In genomic region chr11:102015472-102015871, GRCm38 (mm10) we compare ENCODE assay signal across 29 mouse cellular contexts. TPM values are rescaled to one million over a fixed set of nuclear protein-coding genes. Genes with fewer than 3 reads are reported as not detected.
A peak's percentile ranks its signal among the peaks of the same experiment; 100 is the strongest.
DNase-seq lines count a peak whose midpoint lies in the region; ATAC-seq and TF ChIP-seq lines count a peak whose summit lies in the region.
"Had no signal": no experiment of that assay in that cellular context is flagged by ENCODE, and none has a peak within 500 bp of the region (broad histone marks: within the 10 kb centered on the region; RNA-seq: fewer than 3 reads in every experiment).

No protein-coding gene starts in this region.

- dilution Hi-C loops in CH12.LX (cut with MboI; ENCODE audit: extremely low pct_ligation_motif_present, extremely low pct_unique_long_range_greater_than_20kb, low sequenced_read_pairs) = no loop called here

- H3K4me3 ChIP-seq in hindbrain, embryonic 10.5 days = no peak overlapping the region
- H3K4me3 ChIP-seq in hindbrain, postnatal 0 days (ENCODE audit: low read length) = no peak overlapping the region
- no peak overlapping the region for H3K4me3 ChIP-seq in midbrain, embryonic 10.5 days
- H3K4me3 ChIP-seq in midbrain, embryonic 14.5 days (replicated peaks; ENCODE audit: low read depth, low read length) = no peak overlapping the region
- no peak overlapping the region for H3K4me3 ChIP-seq in CH12.LX (replicated peaks in 1 of 3; ENCODE audit: low read depth in 2 of 3, low read length in 2 of 3, poor library complexity in 1 of 3)
- H3K4me3 ChIP-seq: embryonic facial prominence, embryonic 15.5 days; heart, embryonic 15.5 days; neural tube, embryonic 15.5 days had no signal

- no peak for TF ChIP-seq RAD21 in CH12.LX (IDR thresholded peaks at IDR 0.05; ENCODE audit: low read depth, low read length)

- H3K4me2 ChIP-seq in hindbrain, postnatal 0 days (ENCODE audit: low read depth, low read length) = no peak overlapping the region
- H3K4me2 ChIP-seq in midbrain, embryonic 14.5 days (ENCODE audit: low read length) = no peak overlapping the region
- no peak overlapping the region for H3K4me2 ChIP-seq in CH12.LX (ENCODE audit: insufficient read depth, low read depth, poor library complexity, severe bottlenecking)
- H3K4me2 ChIP-seq: embryonic facial prominence, embryonic 15.5 days; heart, embryonic 15.5 days; neural tube, embryonic 15.5 days had no signal

- peaks cover 18% of the 10 kb centered on the region for H3K4me1 ChIP-seq in hindbrain, embryonic 10.5 days (replicated peaks)
- H3K4me1 ChIP-seq in hindbrain, postnatal 0 days (ENCODE audit: insufficient read depth, low read length) = no peaks in the 10 kb centered on the region
- H3K4me1 ChIP-seq in midbrain, embryonic 10.5 days = peaks cover 12% of the 10 kb centered on the region
- no peaks in the 10 kb centered on the region for H3K4me1 ChIP-seq in midbrain, embryonic 14.5 days (ENCODE audit: control insufficient read depth, insufficient read depth, low read length)
- peaks cover 0 to 7% of the 10 kb centered on the region in 2 experiments; a peak in 2 of 4 replicates for H3K4me1 ChIP-seq in CH12.LX (ENCODE audit: control insufficient read depth in 1 of 2, insufficient read depth in 2 of 2)
- H3K4me1 ChIP-seq: embryonic facial prominence, embryonic 15.5 days had no signal

- TF ChIP-seq CTCF in hindbrain, postnatal 0 days (IDR thresholded peaks at IDR 0.05; ENCODE audit: low read depth) = no peak
- no peak for TF ChIP-seq CTCF in CH12.LX (conservative IDR thresholded peaks at IDR 0.05 in 1 of 2, IDR thresholded peaks at IDR 0.05 in 1 of 2; ENCODE audit: low read depth in 2 of 2, low read length in 2 of 2)

- no peaks in the 10 kb centered on the region for H3K79me2 ChIP-seq in CH12.LX (replicated peaks; ENCODE audit: control insufficient read depth, extremely low read depth, insufficient read depth, poor library complexity, severe bottlenecking)

- TF ChIP-seq EP300 in CH12.LX (IDR thresholded peaks at IDR 0.05; ENCODE audit: low read length) = no peak

- in situ Hi-C loops in CH12.LX (cut with MboI; ENCODE audit: low pct_ligation_motif_present, low pct_unique_long_range_greater_than_20kb, low sequenced_read_pairs) = no loop called here

- no peaks in the 10 kb centered on the region for H3K27me3 ChIP-seq in hindbrain, embryonic 10.5 days (ENCODE audit: insufficient read depth, poor library complexity, severe bottlenecking)
- no peaks in the 10 kb centered on the region for H3K27me3 ChIP-seq in hindbrain, postnatal 0 days (ENCODE audit: insufficient read depth, low read length)
- H3K27me3 ChIP-seq in midbrain, embryonic 10.5 days (ENCODE audit: low read depth, poor library complexity, severe bottlenecking) = no peaks in the 10 kb centered on the region
- no peaks in the 10 kb centered on the region for H3K27me3 ChIP-seq in midbrain, embryonic 14.5 days (ENCODE audit: control insufficient read depth, insufficient read depth, low read length)
- H3K27me3 ChIP-seq in CH12.LX (replicated peaks) = peaks cover 91% of the 10 kb centered on the region
- H3K27me3 ChIP-seq: embryonic facial prominence, embryonic 15.5 days; heart, embryonic 15.5 days; neural tube, embryonic 15.5 days had no signal

- ATAC-seq in hindbrain, postnatal 0 days = no peak
- no peak for ATAC-seq in midbrain, embryonic 14.5 days (ENCODE audit: low FRiP score, low TSS enrichment)
- ATAC-seq: forebrain, embryonic 14.5 days had no signal

- H3K9me3 ChIP-seq in hindbrain, embryonic 10.5 days = no peaks in the 10 kb centered on the region
- H3K9me3 ChIP-seq in hindbrain, postnatal 0 days (ENCODE audit: low read length) = no peaks in the 10 kb centered on the region
- H3K9me3 ChIP-seq in midbrain, embryonic 10.5 days (replicated peaks) = no peaks in the 10 kb centered on the region
- no peaks in the 10 kb centered on the region for H3K9me3 ChIP-seq in midbrain, embryonic 14.5 days (ENCODE audit: control insufficient read depth, low read length)
- H3K9me3 ChIP-seq in CH12.LX (replicated peaks; ENCODE audit: low read length) = peaks cover 3% of the 10 kb centered on the region
- H3K9me3 ChIP-seq: embryonic facial prominence, embryonic 15.5 days; heart, embryonic 15.5 days; neural tube, embryonic 15.5 days had no signal

- no peak for TF ChIP-seq POLR2A in CH12.LX (IDR thresholded peaks at IDR 0.05; ENCODE audit: low read depth, low read length)

- DNase-seq in hindbrain, embryonic 10.5 days (ENCODE audit: low spot score) = no peak
- DNase-seq in hindbrain, postnatal 0 days (ENCODE audit: low spot score) = no peak
- no peak for DNase-seq in midbrain, embryonic 10.5 days (ENCODE audit: low spot score)
- DNase-seq in midbrain, embryonic 14.5 days = no peak
- DNase-seq in A20 (ENCODE audit: low read depth, low spot score) (peak; percentile 4), CH12.LX (ENCODE audit: extremely low read depth) (peak; percentile 12)
- no peak for DNase-seq in left cerebral cortex, postnatal 25 days (ENCODE audit: low spot score in 2 of 2)
- DNase-seq in cerebellum, postnatal 36 days = no peak
- DNase-seq: cerebellum, adult 9-10 months; kidney, postnatal 10 days; layer of hippocampus, postnatal 36 days; liver; lung, postnatal 10 days; right cerebral cortex, adult 18-20 months; right cerebral cortex, postnatal 4 days had no signal

- peak overlapping the region; percentile 45; the same call in 1 of the 2 replicates for H3K27ac ChIP-seq in hindbrain, embryonic 10.5 days
- no peak overlapping the region for H3K27ac ChIP-seq in hindbrain, postnatal 0 days
- H3K27ac ChIP-seq in midbrain, embryonic 10.5 days (replicated peaks) = 0 out of 2 replicates have a peak overlapping the region, but pooled peaks have one; percentile 7
- no peak overlapping the region for H3K27ac ChIP-seq in midbrain, embryonic 14.5 days (replicated peaks; ENCODE audit: low read depth, low read length)
- no peak overlapping the region for H3K27ac ChIP-seq in CH12.LX (ENCODE audit: insufficient read depth, low read depth)
- H3K27ac ChIP-seq: embryonic facial prominence, embryonic 15.5 days; neural tube, embryonic 15.5 days; stomach, postnatal 0 days had no signal

- H3K36me3 ChIP-seq in hindbrain, embryonic 10.5 days = peaks cover 65% of the 10 kb centered on the region
- H3K36me3 ChIP-seq in hindbrain, postnatal 0 days (ENCODE audit: insufficient read depth, low read length) = 0 out of 2 replicates have a peak, but pooled peaks cover 4% of the 10 kb centered on the region
- H3K36me3 ChIP-seq in midbrain, embryonic 10.5 days = peaks cover 78% of the 10 kb centered on the region
- H3K36me3 ChIP-seq in midbrain, embryonic 14.5 days (ENCODE audit: control insufficient read depth, insufficient read depth, low read length) = peaks cover 59% of the 10 kb centered on the region
- H3K36me3 ChIP-seq in CH12.LX (replicated peaks in 1 of 2; ENCODE audit: control insufficient read depth in 1 of 2, insufficient read depth in 1 of 2, low read length in 1 of 2) = no peaks in the 10 kb centered on the region
- H3K36me3 ChIP-seq: embryonic facial prominence, embryonic 15.5 days; heart, embryonic 15.5 days had no signal

- intact Hi-C loops in left cerebral cortex, postnatal 25 days (cut with DNase I) = no loop called here

- WGBS in hindbrain, embryonic 10.5 days = 64% methylated on average over 6 of the region's 6 CpGs
- 53% methylated on average over 6 of the region's 6 CpGs for WGBS in hindbrain, postnatal 0 days
- WGBS in midbrain, embryonic 10.5 days = 68% methylated on average over 6 of the region's 6 CpGs
- 59% methylated on average over 6 of the region's 6 CpGs for WGBS in midbrain, embryonic 14.5 days

- H3K9ac ChIP-seq in hindbrain, postnatal 0 days (replicated peaks; ENCODE audit: low read length) = no peak overlapping the region
- H3K9ac ChIP-seq in midbrain, embryonic 14.5 days (replicated peaks; ENCODE audit: low read length) = no peak overlapping the region
- H3K9ac ChIP-seq in CH12.LX (ENCODE audit: insufficient read depth, low read depth) = no peak overlapping the region
- H3K9ac ChIP-seq: embryonic facial prominence, embryonic 15.5 days; heart, embryonic 15.5 days; neural tube, embryonic 15.5 days had no signal

RNA-seq across cellular contexts. Expression of gene Mpp3, which starts 12.8 kb away (rescaled TPM):
- 14.4 and 27.4 TPM in 2 replicates for polyA plus RNA-seq in hindbrain, embryonic 10.5 days (2016; fragmentation: Nextera tagmentation; extraction: Ambion mirVana)
- 73.5 and 81.3 TPM in 2 replicates for total RNA-seq in hindbrain, postnatal 0 days (2014; rRNA removed)
- polyA plus RNA-seq in hindbrain, postnatal 0 days (2015; fragmentation: Nextera tagmentation; extraction: Ambion mirVana) = 53.8 and 54.1 TPM in 2 replicates
- 13.3 and 16.9 TPM in 2 replicates for polyA plus RNA-seq in midbrain, embryonic 10.5 days (2016; fragmentation: Nextera tagmentation; extraction: Ambion mirVana)
- polyA plus RNA-seq in midbrain, embryonic 14.5 days (2014; fragmentation: Nextera tagmentation; extraction: Ambion mirVana) = 45.4 and 54.2 TPM in 2 replicates
- total RNA-seq in CH12.LX (2012; rRNA removed) (3.8 and 4.6 TPM in 2 replicates), CH12.LX (2014; rRNA removed) (0.12 and 0.15 TPM in 2 replicates)
- 0.30 and 0.31 TPM in 2 replicates for polyA plus RNA-seq in CH12.LX (2012; ENCODE audit: insufficient read length, low read depth)
- 10 to 100 TPM; 71.2 to 72.9 TPM for total RNA-seq in left cerebral cortex, postnatal 25 days (2021)
- total RNA-seq: common myeloid progenitor, adult 5-6 weeks; granulocyte monocyte progenitor cell, adult 5-6 weeks had no signal

RNA-seq across cellular contexts. Expression of gene Cd300lg, which starts 25.8 kb away (rescaled TPM):
- polyA plus RNA-seq in hindbrain, embryonic 10.5 days (2016; fragmentation: Nextera tagmentation; extraction: Ambion mirVana) = 0.12 and 0.35 TPM in 2 replicates
- 0.05 and 0.29 TPM in 2 replicates for total RNA-seq in hindbrain, postnatal 0 days (2014; rRNA removed)
- polyA plus RNA-seq in hindbrain, postnatal 0 days (2015; fragmentation: Nextera tagmentation; extraction: Ambion mirVana) = 0.19 and 0.40 TPM in 2 replicates
- 0.20 and 0.25 TPM in 2 replicates for polyA plus RNA-seq in midbrain, embryonic 10.5 days (2016; fragmentation: Nextera tagmentation; extraction: Ambion mirVana)
- polyA plus RNA-seq in midbrain, embryonic 14.5 days (2014; fragmentation: Nextera tagmentation; extraction: Ambion mirVana) = 0.15 and 0.17 TPM in 2 replicates
- total RNA-seq in CH12.LX (2012; rRNA removed) (not detected in 2 replicates), CH12.LX (2014; rRNA removed) (not detected in 2 replicates)
- not detected in 2 replicates for polyA plus RNA-seq in CH12.LX (2012; ENCODE audit: insufficient read length, low read depth)
- total RNA-seq in left cerebral cortex, postnatal 25 days (2021) = not detected
- total RNA-seq: layer of hippocampus, adult 18-20 months; layer of hippocampus, postnatal 36 days; left cerebral cortex, postnatal 10 days had no signal
- polyA plus RNA-seq: forebrain, embryonic 14.5 days had no signal

RNA-seq across cellular contexts. Expression of gene Dusp3, which starts 28.7 kb away (rescaled TPM):
- polyA plus RNA-seq in hindbrain, embryonic 10.5 days (2016; fragmentation: Nextera tagmentation; extraction: Ambion mirVana) = 11.6 and 12.4 TPM in 2 replicates
- total RNA-seq in hindbrain, postnatal 0 days (2014; rRNA removed) = 52.0 and 80.7 TPM in 2 replicates
- polyA plus RNA-seq in hindbrain, postnatal 0 days (2015; fragmentation: Nextera tagmentation; extraction: Ambion mirVana) = 44.7 and 45.2 TPM in 2 replicates
- 12.2 and 13.1 TPM in 2 replicates for polyA plus RNA-seq in midbrain, embryonic 10.5 days (2016; fragmentation: Nextera tagmentation; extraction: Ambion mirVana)
- 16.5 and 17.2 TPM in 2 replicates for polyA plus RNA-seq in midbrain, embryonic 14.5 days (2014; fragmentation: Nextera tagmentation; extraction: Ambion mirVana)
- total RNA-seq in CH12.LX (2012; rRNA removed) = 17.9 and 20.8 TPM in 2 replicates
- total RNA-seq in CH12.LX (2014; rRNA removed) = 5.6 and 7.5 TPM in 2 replicates
- 19.2 and 23.6 TPM in 2 replicates for polyA plus RNA-seq in CH12.LX (2012; ENCODE audit: insufficient read length, low read depth)
- 100 to 1,000 TPM; 217 to 237 TPM for total RNA-seq in left cerebral cortex, postnatal 25 days (2021)

RNA-seq across cellular contexts. Expression of gene Cfap97d1, which starts 31.4 kb away (rescaled TPM):
- not detected in 2 replicates for polyA plus RNA-seq in hindbrain, embryonic 10.5 days (2016; fragmentation: Nextera tagmentation; extraction: Ambion mirVana)
- not detected in 2 replicates for total RNA-seq in hindbrain, postnatal 0 days (2014; rRNA removed)
- not detected in 2 replicates for polyA plus RNA-seq in hindbrain, postnatal 0 days (2015; fragmentation: Nextera tagmentation; extraction: Ambion mirVana)
- polyA plus RNA-seq in midbrain, embryonic 10.5 days (2016; fragmentation: Nextera tagmentation; extraction: Ambion mirVana) = not detected in 2 replicates
- polyA plus RNA-seq in midbrain, embryonic 14.5 days (2014; fragmentation: Nextera tagmentation; extraction: Ambion mirVana) = not detected in 2 replicates
- total RNA-seq in CH12.LX (2012; rRNA removed) = not detected in 2 replicates
- not detected in 2 replicates for total RNA-seq in CH12.LX (2014; rRNA removed)
- not detected in 2 replicates for polyA plus RNA-seq in CH12.LX (2012; ENCODE audit: insufficient read length, low read depth)
- total RNA-seq in left cerebral cortex, postnatal 25 days (2021) = not detected
- total RNA-seq: adrenal gland, postnatal 10 days; common myeloid progenitor, adult 5-6 weeks; gastrocnemius, adult 8-10 months; granulocyte monocyte progenitor cell, adult 5-6 weeks; heart, postnatal 4 days; layer of hippocampus, adult 18-20 months; layer of hippocampus, postnatal 36 days; left cerebral cortex, postnatal 10 days had no signal
- polyA plus RNA-seq: embryonic facial prominence, embryonic 15.5 days; forebrain, embryonic 14.5 days; frontal cortex, adult 2 months; heart, embryonic 15.5 days; liver, embryonic 16.5 days; neural tube, embryonic 15.5 days; stomach, postnatal 0 days had no signal

RNA-seq across cellular contexts. Expression of gene Sost, which starts 48.7 kb away (rescaled TPM):
- 1.1 and 1.3 TPM in 2 replicates for polyA plus RNA-seq in hindbrain, embryonic 10.5 days (2016; fragmentation: Nextera tagmentation; extraction: Ambion mirVana)
- total RNA-seq in hindbrain, postnatal 0 days (2014; rRNA removed) = 0.22 TPM in 1 of 2 replicates, not detected in the other
- polyA plus RNA-seq in hindbrain, postnatal 0 days (2015; fragmentation: Nextera tagmentation; extraction: Ambion mirVana) = 0.14 and 0.16 TPM in 2 replicates
- 0.25 and 0.26 TPM in 2 replicates for polyA plus RNA-seq in midbrain, embryonic 10.5 days (2016; fragmentation: Nextera tagmentation; extraction: Ambion mirVana)
- polyA plus RNA-seq in midbrain, embryonic 14.5 days (2014; fragmentation: Nextera tagmentation; extraction: Ambion mirVana) = not detected in 2 replicates
- total RNA-seq in CH12.LX (2012; rRNA removed) (not detected in 2 replicates), CH12.LX (2014; rRNA removed) (not detected in 2 replicates)
- polyA plus RNA-seq in CH12.LX (2012; ENCODE audit: insufficient read length, low read depth) = not detected in 2 replicates
- not detected for total RNA-seq in left cerebral cortex, postnatal 25 days (2021)
- total RNA-seq: common myeloid progenitor, adult 5-6 weeks; gastrocnemius, adult 8-10 months; granulocyte monocyte progenitor cell, adult 5-6 weeks; layer of hippocampus, postnatal 36 days; left cerebral cortex, postnatal 10 days had no signal
- polyA plus RNA-seq: forebrain, embryonic 14.5 days; liver, embryonic 16.5 days had no signal

Comparison
In these comparisons a context has a peak if more than half of its experiments do, and no peak if none do; other contexts are left out.
1. H3K27ac ChIP-seq: peak in hindbrain, embryonic 10.5 days (single experiment) and midbrain, embryonic 10.5 days (single experiment); none in hindbrain, postnatal 0 days (single experiment), midbrain, embryonic 14.5 days (single experiment) and CH12.LX (single experiment).
2. DNase-seq: peak in A20 (single experiment) and CH12.LX (single experiment); none in hindbrain, embryonic 10.5 days (single experiment), hindbrain, postnatal 0 days (single experiment), midbrain, embryonic 10.5 days (single experiment), midbrain, embryonic 14.5 days (single experiment), left cerebral cortex, postnatal 25 days (0 of 2) and cerebellum, postnatal 36 days (0 of 2).
3. RNA of gene Mpp3, which starts 12.8 kb away (polyA plus RNA-seq): 45.4 to 54.2 TPM in midbrain, embryonic 14.5 days, 53.8 to 54.1 TPM in hindbrain, postnatal 0 days, 14.4 to 27.4 TPM in hindbrain, embryonic 10.5 days and 13.3 to 16.9 TPM in midbrain, embryonic 10.5 days; 0.30 to 0.31 TPM in CH12.LX; every median in the first group is over 10 times any median in the second.